Mouse (Mus musculus) retina, embryonic 14.5 days (tissue): ENCODE measurements around the gene Spryd4.
"Not testable (repeated sequence)": the region's sequence is repeated elsewhere in the genome, so short reads cannot be mapped to it uniquely, and the experiment has no call there.

Experiments
- DNase-seq: peaks from one replicate; pipeline ENCODE4 v3.0.0-alpha.2; 2015; ENCODE audit warnings: low spot score

The Spryd4 gene

DNA sequence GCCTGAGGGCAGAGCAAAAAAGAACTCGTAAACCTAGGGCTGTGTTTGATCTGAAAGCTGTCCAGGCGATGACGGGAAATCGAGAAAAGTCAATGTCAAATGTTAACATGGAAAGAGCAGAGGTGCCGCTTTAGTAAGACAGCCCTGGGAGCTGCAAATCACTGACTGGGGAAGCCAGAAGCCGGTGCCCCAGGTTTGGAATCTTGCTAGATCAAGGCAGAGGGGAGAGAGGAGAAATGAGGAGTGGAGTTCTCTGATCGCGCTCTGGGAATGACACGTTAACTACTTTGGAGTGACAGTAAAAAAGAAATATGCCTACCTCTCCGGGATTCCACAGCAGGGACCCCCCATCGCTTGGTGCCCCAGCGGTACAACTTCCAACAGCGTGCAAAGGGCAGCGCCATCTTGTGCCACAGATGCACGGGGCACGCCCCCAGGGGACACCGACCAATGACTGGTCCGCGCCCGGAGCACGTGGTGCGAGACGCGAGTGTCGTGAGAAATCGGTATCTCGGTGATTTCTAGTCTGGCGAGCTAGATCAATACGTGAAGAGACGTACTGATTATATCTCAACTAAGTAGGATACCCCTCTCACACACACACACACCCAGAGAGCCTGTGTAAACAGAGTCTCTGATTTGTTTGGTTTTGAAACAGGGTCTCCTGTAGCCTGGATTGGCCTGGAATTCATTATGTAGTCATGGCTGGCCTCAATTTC lies at the start of gene Spryd4:
Spryd4 (minus strand) TSS at position 418 of the 719 bp plus-strand sequence.
- DNase-seq, result peak; percentile 95

DNA sequence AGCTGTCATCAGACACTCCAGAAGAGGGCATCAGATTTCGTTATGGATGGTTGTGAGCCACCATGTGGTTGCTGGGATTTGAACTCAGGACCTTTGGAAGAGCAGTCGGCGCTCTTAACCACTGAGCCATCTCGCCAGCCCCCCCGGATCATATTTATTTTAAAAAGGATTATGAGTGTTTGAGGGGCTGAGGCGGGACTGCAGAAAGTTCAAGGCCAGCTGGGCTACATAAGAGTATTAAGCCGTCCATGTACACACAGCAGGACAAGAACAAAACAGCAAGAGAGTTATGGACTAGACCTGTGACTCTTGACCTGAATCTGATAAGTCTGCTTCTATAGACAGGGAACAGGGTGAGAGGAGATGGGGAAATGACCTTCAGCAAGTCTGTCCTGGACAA lies 48.8 kb upstream of the Spryd4 start:
- not testable (repeated sequence) for DNase-seq

DNA sequence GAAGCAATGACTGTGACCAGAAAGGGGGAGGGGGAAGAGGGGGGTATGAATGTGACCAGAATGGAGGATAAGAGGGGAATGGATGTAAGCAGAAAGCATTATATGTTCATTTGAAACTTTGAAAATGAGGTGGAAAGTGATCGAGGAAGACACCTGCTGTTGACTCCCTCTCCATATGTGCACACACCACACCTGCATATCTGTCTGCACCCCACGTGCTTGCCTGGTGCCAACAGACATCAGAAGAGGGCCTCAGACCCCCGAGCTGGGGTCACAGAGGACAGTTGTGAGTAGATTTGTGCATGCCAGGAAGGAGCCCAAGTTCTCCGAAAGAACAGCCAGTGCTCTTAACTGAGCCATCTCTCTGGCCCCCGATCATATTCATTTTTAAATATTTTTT lies 48.3 kb upstream of the Spryd4 start:
- no peak for DNase-seq

DNA sequence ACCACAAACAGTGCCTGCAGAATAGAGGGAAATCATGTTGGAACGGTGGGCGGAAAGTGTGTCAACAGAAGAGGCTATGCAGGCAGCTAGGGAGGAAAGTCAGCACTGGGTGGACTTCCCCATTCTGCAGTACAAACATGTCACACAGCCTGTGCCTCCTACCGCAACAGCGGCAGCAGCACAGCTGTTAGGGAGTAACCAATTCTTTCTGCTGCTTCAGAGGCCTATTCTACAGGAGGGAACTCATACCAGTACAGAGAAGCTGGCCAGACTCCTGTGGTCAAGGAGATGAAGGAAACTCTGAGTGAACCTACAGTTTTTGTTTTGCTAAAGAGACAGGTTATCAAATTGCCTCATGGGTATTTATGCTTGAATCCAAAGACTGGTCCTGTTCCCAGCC lies 47.3 kb upstream of the Spryd4 start:
- DNase-seq, result no peak

DNA sequence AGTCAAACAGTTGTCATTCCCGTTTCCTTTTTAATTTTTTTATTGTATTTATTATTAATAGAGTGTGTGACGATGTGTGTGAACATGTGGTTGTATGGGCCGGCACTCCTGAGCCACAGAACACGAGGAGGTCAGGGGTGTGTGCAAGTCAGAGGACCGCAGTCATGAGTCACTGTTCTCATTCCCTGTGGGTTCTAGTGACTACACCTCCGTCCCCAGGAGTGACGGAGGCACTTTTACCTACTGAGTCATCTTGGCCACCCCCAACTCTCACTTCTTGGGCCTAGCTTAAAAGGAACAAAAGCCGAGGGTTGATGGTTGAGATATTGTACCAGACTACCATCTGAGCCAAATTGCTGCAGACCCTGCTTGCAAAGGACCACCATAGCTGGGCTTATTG lies 44.7 kb upstream of the Spryd4 start:
- DNase-seq, result no peak

DNA sequence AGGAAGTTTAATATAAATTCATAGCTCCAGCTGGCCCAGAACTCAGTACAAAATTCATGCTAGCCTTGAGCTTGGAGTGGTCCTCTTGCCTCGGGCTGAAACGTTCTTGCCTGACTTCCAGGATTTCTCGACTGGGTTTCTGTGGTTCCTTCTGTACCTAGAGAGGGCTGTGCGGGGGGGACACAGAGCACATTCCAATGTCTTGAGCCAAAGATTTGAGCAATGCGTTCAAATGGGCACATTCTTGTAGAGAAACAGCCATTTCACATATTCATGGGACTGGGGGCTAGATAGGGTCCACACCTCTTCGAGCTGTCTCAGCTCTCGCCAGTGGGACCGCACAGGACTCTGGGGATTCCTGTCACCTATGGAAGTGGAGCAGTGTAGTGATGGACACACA lies 44.3 kb upstream of the Spryd4 start:
- no peak for DNase-seq

DNA sequence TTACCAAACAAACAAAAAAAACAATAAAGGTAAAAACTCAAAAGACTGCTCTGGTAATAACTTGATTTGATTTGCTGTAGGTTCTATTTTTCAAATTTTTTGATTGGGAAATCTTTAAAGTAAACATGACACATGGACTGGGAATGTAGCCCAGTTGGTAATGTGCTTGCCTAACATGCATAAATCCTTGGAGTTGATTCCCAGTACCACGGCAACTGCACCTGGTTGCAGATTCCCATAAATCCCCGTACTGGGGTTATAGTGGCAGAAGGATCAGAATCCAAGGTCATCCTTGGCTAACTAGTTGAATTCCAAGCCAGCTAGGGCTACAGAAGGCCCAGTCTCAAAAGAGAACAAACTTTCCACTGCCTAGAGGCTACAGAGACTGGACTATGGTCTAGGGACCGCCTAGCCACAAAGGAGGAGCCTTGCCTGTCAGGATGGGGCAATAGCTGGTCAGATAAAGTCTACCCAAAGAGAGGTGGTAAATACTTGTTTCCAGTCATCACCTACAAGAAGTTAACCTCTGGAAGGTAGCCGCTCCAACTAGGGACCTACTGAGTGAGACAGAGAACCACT lies 42.2 kb upstream of the Spryd4 start, which contains the start of gene Apon:
Apon (plus strand) TSS at position 420 of the 579 bp plus-strand sequence.
- DNase-seq, result no peak

DNA sequence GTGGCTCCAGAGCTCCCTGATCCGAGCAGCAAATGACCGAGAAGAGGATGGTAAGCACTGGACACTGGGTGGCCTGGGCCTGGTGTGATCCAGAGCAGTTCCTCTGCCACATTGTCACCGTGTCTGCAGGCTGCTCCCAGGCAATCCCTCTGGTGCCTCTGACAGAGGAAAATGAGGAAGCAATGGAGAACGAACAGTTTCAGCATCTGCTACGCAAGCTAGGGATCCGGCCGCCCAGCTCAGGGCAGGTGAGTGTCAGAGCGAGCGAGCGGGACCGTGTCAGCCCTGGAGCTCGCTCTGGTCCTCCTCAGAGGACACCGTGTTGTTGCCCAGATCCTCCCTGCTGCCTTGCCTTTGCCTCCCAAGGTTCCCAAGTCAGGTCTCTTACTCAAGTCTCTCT lies 39.0 kb upstream of the Spryd4 start:
- DNase-seq, result no peak

DNA sequence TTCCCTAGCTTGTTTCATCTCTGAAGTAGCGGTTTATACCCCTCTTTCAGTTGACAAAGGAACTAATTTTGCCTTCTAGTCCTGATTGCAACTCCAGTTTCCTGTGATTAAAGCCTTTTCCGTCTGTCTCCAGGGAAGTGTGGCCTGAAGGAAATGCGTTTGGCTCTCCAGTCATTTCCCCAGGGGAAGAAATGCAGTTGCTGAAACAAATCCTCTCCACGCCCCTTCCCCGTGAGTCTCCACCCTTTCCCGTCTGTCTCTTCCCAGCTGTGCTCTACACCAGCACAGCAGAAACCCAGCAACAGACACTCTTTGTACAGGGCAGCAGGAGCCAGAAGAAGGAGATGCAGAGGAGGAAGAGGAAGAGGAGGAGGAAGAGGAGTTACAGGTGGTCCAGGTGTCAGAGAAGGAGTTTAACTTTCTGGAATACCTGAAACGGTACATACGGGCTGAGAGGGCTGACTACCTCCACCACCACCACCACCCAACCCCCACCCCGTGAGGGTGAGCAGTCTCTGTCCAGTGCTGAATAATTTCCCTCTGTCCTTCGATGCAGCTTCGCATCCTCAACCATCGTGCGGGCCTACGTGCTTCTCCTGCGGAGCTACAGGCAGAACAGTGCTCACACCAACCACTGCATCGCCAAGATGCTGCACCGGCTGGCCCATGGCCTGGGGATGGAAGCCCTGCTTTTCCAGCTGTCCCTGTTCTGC lies 35.6 kb upstream of the Spryd4 start:
- no peak for DNase-seq

DNA sequence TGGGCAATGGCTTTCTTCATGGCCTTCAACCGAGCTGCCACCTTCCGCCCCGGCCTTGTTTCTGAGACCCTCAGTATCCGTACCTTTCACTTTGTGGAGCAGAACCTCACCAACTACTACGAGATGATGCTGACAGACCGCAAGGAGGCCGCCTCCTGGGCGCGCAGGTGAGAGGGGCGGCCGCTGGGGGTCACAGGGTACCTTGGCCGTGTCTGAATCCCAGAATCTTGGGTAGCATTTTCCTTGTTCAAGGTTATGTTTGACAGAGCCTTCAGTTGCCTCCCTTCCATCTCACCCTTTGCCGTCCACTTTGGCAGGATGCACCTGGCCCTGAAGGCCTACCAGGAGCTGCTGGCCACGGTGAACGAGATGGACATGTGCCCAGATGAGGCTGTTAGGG lies 32.5 kb upstream of the Spryd4 start:
- no peak for DNase-seq

DNA sequence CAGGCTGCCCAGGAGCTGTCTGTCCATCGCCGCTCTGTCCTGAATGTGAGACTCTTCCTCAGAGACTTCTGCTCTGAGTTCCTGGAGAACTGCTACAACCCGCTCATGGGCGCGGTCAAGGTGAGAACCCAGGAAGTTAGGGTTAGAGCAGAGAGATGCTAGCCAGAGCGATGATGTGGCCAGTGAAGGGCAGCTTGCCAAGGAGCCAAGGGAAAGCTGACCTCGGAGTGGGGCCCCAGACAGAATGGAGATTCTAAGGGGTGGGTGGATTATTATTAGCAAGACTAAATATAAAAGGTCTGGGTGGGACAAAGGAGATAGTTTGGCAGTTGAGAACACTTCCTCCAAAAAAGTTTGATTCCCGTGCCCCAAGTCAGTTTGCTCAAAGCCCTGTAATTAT lies 31.6 kb upstream of the Spryd4 start:
- no peak for DNase-seq

DNA sequence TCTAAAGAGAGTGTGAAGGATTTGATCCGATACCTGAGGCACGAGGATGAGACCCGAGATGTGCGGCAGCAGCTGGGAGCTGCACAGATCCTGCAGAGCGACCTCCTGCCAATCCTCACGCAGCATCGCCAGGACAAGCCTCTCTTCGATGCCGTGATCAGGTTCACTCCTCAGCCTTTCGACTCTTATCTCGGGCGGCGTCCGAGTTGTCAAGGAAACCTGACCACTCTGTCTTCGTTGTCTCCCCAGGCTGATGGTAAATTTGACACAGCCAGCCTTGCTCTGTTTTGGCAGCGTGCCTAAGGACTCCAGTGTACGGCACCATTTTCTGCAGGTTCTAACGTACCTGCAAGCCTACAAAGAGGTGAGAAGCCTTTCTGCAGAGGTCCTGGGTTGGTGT lies 28.5 kb upstream of the Spryd4 start:
- no peak for DNase-seq

DNA sequence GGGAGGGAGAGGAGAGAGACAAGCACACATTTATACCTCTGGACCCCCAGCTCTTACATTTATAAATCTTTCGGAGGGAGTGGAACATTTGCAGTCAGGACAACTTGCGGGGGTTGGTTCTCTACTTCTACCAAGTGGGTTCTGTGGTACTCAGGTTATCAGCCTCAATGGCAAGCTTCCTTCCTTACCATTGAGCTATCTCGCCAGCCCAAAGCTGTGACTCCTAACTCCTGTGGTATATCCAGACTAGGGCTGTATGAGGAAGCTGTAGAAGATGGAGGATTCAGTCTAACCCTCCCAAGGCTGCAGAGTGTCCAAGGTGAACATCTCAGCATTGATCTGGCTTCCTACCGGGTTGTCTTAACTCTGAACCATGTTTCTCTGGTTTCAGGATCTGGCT lies 27.5 kb upstream of the Spryd4 start:
- DNase-seq, result no peak

DNA sequence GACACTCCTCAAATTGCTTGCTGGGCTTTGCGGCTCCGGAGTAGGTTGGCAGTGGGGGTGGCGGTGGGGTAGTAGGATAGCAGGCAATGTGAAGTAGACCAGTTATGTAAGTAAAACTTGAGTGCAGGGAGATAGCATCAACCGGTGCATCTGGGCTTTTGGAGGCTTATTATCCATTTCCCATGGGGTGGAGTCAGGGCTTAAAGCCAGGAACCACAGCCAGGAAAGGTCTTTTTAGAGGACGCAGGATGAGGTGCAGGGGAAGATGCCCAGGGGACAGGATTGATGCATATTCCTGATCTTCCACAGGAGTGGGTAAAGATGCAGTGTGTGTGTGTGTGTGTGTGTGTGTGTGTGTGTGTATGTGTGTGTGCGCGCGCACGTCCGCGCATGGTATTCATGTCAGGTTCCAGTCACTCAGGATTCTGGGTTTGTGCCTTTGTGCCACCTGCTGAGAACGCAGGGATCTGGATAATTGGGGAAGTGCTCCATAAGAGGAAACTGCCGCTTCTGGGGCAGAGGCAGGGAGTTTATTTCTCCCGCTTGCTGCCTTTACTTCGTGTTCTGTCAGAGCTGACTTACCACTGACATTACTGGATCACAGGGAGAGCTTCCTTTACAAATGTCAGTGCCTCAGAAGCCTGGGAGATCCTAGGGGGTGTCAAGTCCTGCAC lies 26.3 kb upstream of the Spryd4 start:
- DNase-seq, result no peak

DNA sequence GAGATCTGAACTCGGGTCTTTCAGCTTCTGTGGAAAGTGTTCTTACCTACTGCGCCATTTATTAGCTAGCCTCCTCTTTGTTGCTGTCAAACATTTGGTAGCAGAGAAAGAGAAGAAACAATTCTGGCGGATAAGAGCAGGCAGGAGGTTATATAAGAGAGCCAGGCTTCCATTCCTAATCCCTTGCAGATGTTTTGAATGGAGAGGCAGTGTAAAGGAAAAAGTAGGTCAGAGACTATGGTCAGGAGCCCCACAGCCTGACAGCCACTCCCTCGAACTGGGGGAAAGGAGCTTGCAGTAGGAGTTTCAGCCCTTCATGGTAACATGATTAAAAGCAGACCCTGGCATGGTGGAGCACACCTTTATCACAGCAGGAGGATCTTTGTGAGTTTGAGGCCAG lies 24.7 kb upstream of the Spryd4 start:
- no peak for DNase-seq

DNA sequence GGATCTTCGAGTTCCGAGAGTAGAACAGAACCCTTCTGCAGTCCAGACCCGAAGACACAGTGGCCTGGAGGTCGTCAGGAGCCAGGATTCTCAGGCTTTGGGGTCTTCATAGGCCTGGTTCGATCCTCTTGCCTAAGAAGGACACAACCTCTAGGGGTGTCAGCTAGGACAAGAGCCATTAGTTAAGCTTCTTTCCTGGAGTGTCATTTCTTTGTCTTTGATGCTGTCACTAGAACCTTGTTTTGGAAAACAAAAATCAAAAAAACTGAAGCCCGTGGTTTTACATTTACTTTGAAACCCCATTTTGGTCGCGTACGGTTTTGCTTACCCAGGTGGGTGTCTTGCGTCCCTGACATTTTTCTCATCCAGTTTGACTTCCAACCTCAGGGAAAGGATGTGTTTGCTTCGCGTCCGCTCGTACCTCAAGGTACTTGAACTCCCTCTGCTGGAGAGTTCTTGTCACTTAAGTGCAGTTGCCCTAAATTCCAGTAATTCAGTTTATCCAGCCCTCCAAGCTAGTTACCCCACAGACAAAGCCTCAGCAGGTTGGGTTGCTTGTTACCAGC lies 20.9 kb upstream of the Spryd4 start:
- peak; percentile 84 for DNase-seq

DNA sequence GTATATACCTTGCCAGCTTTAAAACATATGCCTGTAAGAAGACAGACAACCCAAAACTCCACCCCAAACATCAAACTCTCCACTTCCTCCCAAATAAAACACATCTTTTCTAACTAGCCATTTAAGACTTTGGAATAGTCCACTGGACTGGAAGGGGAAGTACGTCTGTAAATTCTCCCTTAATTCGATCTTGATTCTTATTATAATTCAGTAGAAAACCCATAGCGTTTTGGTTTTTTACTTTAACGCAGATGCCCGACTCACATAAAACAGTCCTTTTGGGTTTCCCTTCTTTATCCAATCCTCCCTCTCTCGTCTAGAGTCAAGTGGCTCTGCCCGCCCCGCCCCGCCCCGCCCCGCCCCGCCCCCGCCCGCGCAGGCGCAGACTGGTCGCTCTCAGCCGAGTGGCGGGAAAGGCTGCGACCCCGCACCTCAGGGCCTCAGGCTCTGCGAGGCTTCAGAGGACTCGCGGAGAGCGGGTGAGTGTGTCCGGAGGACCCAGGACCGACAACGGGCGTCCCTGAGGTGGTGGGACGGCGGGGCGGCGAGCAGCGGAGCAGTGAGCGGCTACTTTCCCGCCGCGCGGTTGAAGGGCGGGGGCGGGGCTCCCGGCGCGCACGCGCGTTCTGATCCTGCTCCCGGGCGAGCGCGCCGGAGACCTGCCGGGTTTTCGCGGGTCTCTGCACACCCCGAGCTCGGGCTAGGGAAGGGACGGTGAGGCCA lies 20.3 kb upstream of the Spryd4 start, which contains the start of gene Timeless:
Timeless (plus strand) TSS at position 369 of the 723 bp plus-strand sequence.
- peak; percentile 87 for DNase-seq

DNA sequence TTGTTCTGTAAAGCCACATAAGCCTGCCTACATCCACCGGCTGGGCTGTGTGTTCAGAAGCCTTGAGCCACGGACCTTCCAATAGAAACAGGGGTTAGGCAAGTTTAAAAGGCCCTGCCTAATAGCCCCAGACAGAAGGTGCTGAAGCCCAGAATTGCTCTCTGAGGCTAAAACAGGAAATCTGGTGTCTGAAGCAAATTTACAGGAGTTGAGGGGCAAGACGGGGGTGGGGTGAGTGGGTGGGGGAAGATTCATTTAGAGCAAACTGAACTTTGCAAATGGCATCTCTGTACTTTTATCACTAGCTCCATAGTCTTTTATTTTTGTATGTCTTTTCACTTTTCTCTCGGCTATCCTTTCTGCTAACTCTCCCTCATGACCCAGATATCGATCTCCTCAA lies 19.5 kb upstream of the Spryd4 start:
- no peak for DNase-seq

DNA sequence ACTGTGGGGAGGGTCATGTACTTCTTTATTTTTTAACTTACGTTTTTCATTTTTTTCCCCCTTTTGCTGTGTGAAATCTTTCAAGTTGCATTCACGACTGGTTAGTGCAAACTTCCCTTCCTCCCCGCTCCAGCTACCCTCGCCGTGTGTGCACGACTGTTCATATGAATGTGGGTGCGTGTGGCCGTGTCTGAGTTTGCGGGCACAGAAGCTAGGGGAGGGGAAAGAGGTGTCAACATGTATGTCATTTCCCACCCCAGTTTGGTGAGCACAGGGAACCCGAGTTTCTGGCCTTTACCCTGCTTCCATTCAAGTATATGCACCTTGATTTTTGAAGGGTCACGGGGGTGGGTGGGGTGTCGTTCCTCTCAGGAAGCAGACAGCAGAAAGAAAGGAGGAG lies 19.0 kb upstream of the Spryd4 start:
- no peak for DNase-seq

DNA sequence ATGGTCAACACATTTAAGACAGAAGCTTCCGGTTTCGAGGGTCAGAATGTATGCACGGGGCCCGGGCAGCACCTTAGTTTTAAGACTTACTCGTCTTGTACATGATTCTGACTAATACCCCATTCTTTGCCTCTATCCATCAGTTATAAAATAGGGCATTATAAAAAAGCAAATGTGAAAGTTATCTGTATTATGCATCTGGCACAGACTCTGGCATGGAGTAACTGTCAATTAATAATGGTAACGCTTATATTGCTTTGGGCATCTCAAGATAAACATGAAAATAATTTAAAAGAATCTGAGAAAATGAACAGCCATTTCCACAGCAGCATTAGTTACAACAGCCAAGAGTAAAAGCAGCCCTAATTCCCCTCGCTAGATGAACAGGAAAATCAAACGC lies 16.4 kb upstream of the Spryd4 start:
- DNase-seq, result no peak

DNA sequence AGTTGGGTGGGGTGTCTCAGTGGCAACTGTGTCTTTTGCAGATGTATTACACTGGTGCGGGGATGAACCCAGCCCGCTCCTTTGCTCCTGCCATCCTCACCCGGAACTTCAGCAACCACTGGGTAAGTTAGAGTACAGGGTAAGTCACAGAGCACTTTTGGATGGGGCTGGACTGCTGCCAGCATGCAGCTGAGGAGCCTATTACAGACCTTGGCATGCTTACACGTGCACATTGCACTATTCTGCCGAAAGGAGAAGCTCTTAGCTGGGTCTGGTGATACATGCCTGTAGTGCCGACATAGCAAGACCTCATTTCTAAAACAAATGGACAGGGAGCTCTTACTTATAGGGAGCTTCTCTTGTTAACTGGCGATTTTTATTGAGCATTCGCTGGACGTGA lies 16.0 kb upstream of the Spryd4 start:
- DNase-seq, result no peak

DNA sequence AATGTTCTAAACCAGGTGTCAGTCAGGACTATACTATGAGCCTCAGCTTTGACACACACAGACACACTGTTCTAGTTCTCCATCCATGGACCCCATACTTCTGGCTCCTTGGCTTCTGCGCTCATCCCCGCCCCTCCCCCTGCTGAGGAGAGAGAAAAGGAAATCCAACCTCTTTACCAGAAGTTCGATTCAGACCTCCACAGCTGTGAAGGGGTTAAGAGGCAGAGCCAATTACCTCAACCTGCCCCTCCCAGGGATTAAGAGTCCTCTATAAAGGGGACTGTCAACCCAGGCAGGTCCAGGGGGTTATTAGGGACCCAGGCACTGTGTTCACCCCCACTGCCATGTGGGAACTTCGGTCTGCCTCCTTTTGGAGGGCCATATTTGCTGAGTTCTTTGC lies 13.9 kb upstream of the Spryd4 start, which contains the start of gene Mip:
Mip (plus strand) TSS at position 301 of the 400 bp plus-strand sequence.
- DNase-seq, result no peak
